Mouse (Mus musculus): Measurements from ENCODE around the gene C1rb. TPM values are rescaled to one million over a fixed set of nuclear protein-coding genes. Genes with fewer than 3 reads are reported as not detected.
"Not testable (repeated sequence)": the region's sequence is repeated elsewhere in the genome, so short reads cannot be mapped to it uniquely, and the experiment has no call there.

The C1rb gene
- polyA plus RNA-seq, 1 experiment = not detected

DNA sequence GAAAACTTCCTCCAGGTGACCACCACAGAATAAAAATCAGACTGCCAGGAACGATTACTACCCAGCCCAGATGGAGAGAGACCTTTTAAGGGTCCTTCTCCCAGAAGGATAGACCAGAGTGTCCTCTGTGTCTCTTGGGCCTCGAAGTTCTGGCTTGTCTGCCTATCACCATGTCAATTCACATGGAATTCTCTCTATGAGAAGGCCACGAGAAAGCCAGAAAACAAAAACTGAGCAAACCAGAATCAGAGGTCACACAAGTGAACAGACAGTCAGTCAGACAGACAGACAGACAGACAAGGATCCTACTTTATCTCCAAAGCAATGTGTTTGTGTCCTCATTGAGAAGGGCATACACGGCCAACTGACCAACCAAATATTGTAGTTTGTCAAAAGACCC lies 16.2 kb downstream of the C1rb start:
- no peaks in the 10 kb centered on the region for H3K36me3 ChIP-seq (ENCODE audit: control insufficient read depth)
- TF ChIP-seq TAL1 (IDR thresholded peaks at IDR 0.05; ENCODE audit: low read length) = no peak
- no peak for TF ChIP-seq GATA1 (IDR thresholded peaks at IDR 0.05; ENCODE audit: low read length)
- H3K27me3 ChIP-seq (ENCODE audit: control insufficient read depth) = no peaks in the 10 kb centered on the region
- H3K4me3 ChIP-seq (replicated peaks) = no peak overlapping the region
- no peaks in the 10 kb centered on the region for H3K9me3 ChIP-seq (ENCODE audit: control insufficient read depth, low read length)
- no peaks in the 10 kb centered on the region for H3K4me1 ChIP-seq (ENCODE audit: control insufficient read depth)

DNA sequence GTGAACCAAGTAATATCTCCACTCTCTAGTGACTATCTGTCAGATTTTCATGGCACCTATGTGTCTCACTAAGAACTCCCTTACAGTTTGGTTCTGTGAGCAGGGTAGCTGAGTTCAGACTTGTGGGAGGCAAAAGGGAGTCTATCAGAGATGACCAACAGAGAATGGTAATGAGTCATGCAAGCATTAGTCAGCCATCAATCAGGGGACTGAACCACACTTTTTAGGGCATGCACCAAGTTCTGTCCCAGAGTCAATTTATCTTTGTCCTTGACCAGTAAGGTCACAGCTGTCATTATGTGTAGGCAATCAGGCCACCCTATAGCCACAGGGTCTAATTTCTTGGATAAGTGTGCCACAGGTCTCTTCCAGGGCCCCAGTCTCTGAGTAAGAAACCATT lies 18.7 kb downstream of the C1rb start:
- no peaks in the 10 kb centered on the region for H3K27me3 ChIP-seq (ENCODE audit: control insufficient read depth)
- TF ChIP-seq GATA1 (IDR thresholded peaks at IDR 0.05; ENCODE audit: low read length) = no peak
- TF ChIP-seq TAL1 (IDR thresholded peaks at IDR 0.05; ENCODE audit: low read length) = no peak
- no peaks in the 10 kb centered on the region for H3K4me1 ChIP-seq (ENCODE audit: control insufficient read depth)
- H3K4me3 ChIP-seq (replicated peaks) = no peak overlapping the region
- H3K36me3 ChIP-seq (ENCODE audit: control insufficient read depth) = no peaks in the 10 kb centered on the region
- no peaks in the 10 kb centered on the region for H3K9me3 ChIP-seq (ENCODE audit: control insufficient read depth, low read length)

DNA sequence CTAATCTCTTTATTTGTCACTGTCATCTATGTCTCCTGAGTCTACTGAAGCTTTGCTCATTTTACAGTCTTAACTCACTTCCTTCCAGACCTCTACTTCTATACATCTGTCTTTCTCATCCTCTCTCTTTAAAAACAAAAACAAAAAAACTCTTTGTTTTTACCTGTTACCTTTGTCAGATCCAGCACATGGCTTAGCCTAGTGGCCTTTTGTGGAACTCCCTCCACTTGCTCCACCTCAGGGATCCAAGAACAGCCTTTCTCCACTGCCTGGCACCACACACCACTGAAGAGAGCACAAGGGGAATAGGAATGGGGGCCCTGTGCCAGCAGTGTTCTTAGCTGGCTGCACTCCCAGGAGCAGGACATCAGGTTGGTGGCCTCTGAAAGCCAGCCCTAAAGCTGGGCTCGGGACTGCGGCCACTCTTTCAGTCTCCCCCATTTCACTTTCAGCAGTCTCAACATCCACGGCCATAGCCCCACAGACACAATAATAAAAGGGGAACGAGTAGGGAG lies 22.1 kb downstream of the C1rb start:
- no peaks in the 10 kb centered on the region for H3K4me1 ChIP-seq (ENCODE audit: control insufficient read depth)
- H3K4me3 ChIP-seq (replicated peaks) = no peak overlapping the region
- TF ChIP-seq GATA1 (IDR thresholded peaks at IDR 0.05; ENCODE audit: low read length) (no peak), TAL1 (IDR thresholded peaks at IDR 0.05; ENCODE audit: low read length) (no peak)
- H3K36me3 ChIP-seq (ENCODE audit: control insufficient read depth) = no peaks in the 10 kb centered on the region
- no peaks in the 10 kb centered on the region for H3K27me3 ChIP-seq (ENCODE audit: control insufficient read depth)
- no peaks in the 10 kb centered on the region for H3K9me3 ChIP-seq (ENCODE audit: control insufficient read depth, low read length)

DNA sequence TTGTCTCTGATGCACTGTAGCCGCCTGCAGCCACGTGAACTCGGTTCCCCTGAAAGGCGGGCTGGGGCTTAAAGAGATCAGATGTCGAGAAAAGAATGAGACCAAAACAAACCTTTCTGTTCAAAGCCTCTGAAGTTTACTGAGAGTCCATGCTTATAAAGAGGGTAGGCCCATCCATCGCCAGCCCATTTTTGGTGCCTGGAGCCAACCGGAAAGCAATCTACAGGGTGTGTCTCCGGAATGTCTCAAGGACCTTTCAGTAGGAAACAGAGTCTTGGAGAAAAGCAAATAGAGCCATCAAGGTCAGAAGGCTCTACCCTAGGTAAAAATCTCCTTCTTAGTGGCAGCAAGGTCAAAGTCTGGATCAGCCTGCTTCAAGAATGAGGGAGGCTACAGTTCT lies 23.0 kb downstream of the C1rb start:
- Histone ChIP-seq H3K27me3 (ENCODE audit: control insufficient read depth) (no peaks in the 10 kb centered on the region), H3K36me3 (ENCODE audit: control insufficient read depth) (no peaks in the 10 kb centered on the region), H3K9me3 (ENCODE audit: control insufficient read depth, low read length) (no peaks in the 10 kb centered on the region), H3K4me1 (ENCODE audit: control insufficient read depth) (no peaks in the 10 kb centered on the region), H3K4me3 (replicated peaks) (no peak overlapping the region)
- no peak for TF ChIP-seq GATA1 (IDR thresholded peaks at IDR 0.05; ENCODE audit: low read length)
- TF ChIP-seq TAL1 (IDR thresholded peaks at IDR 0.05; ENCODE audit: low read length) = no peak

DNA sequence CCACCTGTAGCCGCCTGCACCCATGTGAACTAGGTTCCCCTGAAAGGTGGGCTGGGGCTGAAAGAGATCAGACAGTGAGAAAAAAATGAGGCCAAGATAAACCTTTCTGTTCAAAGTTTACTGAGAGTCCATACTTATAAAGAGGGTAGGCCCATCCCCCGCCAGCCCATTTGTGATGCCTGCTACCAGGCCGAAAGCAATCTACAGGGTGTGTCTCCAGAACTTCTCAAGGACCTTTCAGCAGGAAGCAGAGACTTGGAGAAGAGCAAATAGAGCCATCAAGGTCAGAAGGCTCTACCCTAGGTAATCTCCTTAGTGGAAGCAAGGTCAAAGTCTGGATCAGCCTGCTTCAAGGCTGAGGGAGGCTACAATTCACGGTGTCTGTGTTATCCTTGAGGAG lies 31.9 kb downstream of the C1rb start:
- no peak for TF ChIP-seq GATA1 (IDR thresholded peaks at IDR 0.05; ENCODE audit: low read length)
- Histone ChIP-seq H3K4me1 (ENCODE audit: control insufficient read depth) (no peaks in the 10 kb centered on the region), H3K9me3 (ENCODE audit: control insufficient read depth, low read length) (peaks cover 3% of the 10 kb centered on the region), H3K36me3 (ENCODE audit: control insufficient read depth) (no peaks in the 10 kb centered on the region), H3K4me3 (replicated peaks) (no peak overlapping the region), H3K27me3 (ENCODE audit: control insufficient read depth) (no peaks in the 10 kb centered on the region)

DNA sequence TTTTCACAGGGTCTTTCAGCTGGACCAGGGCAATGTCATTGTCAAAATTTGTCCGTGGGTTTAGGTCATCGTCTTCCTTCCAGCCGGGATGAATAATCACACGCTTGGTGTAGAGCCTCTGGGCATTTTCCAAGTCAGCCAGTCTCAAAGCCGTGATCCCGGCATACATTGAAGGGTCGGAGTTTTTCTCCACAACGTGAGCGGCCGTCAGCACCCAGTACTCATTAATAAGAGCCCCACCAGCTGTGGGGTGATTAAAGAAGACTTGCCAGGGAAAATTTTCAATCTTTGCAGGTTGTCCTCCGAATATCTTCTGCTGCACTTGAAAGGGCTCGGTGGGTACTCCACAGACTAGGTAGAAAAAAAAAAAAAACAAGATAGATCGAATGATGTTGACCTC lies 55.5 kb downstream of the C1rb start:
- Histone ChIP-seq H3K4me3 (replicated peaks) (no peak overlapping the region), H3K4me1 (ENCODE audit: control insufficient read depth) (no peaks in the 10 kb centered on the region), H3K9me3 (ENCODE audit: control insufficient read depth, low read length) (peaks cover 5% of the 10 kb centered on the region), H3K27me3 (ENCODE audit: control insufficient read depth) (no peaks in the 10 kb centered on the region), H3K36me3 (ENCODE audit: control insufficient read depth) (no peaks in the 10 kb centered on the region)
- no peak for TF ChIP-seq TAL1 (IDR thresholded peaks at IDR 0.05; ENCODE audit: low read length)
- no peak for TF ChIP-seq GATA1 (IDR thresholded peaks at IDR 0.05; ENCODE audit: low read length)

DNA sequence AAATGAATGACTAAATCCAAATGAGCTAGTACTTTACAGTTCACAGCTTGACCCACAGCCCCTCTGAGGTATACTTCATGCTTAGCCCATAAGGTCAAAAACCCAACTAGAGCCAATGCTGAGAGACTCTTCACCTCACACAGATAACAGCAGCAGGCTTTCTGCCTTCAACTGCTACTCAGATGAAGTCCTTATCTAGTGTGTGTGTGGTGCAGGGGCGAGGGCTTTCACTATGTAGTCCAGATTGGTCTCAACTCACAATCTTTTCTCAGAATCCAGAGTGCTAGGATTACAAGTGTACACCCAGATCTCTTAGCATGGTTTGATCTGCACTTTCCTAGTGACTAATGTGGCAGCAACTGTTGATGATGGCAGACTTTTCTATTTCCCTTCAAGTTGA lies 56.1 kb downstream of the C1rb start:
- H3K4me1 ChIP-seq (ENCODE audit: control insufficient read depth); H3K4me3 ChIP-seq (replicated peaks); H3K9me3 ChIP-seq (ENCODE audit: control insufficient read depth, low read length); H3K27me3 ChIP-seq (ENCODE audit: control insufficient read depth); H3K36me3 ChIP-seq (ENCODE audit: control insufficient read depth): not testable (repeated sequence)

DNA sequence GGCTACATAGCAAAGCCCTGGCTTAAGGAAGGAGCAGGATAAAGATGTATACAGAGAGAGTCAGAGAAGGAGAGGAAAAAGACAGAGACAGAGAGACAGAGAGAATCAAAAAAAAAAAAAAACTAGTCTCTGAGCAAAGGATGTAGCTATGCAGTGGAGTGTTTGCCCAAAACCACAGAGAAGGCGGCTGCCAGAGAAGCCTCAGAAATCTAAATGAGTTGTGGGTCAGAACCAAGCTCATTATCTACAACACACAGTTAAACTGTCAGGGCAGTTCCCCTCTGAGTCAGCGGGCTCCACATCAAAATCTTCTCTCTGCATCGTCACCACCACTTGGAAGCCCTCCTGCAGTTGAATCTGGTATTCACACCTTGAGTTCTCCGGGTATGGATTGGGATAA lies 60.7 kb downstream of the C1rb start:
- TF ChIP-seq GATA1 (IDR thresholded peaks at IDR 0.05; ENCODE audit: low read length) = no peak
- no peak for TF ChIP-seq TAL1 (IDR thresholded peaks at IDR 0.05; ENCODE audit: low read length)
- Histone ChIP-seq H3K9me3 (ENCODE audit: control insufficient read depth, low read length) (no peaks in the 10 kb centered on the region), H3K27me3 (ENCODE audit: control insufficient read depth) (peaks cover 3% of the 10 kb centered on the region), H3K4me1 (ENCODE audit: control insufficient read depth) (no peaks in the 10 kb centered on the region), H3K36me3 (ENCODE audit: control insufficient read depth) (no peaks in the 10 kb centered on the region), H3K4me3 (replicated peaks) (no peak overlapping the region)

Other genes with a start within 250 kb of the C1rb start
- 0.24 and 0.42 TPM in 2 replicates for gene Pex5, start 155.2 kb upstream of the C1rb start, polyA plus RNA-seq (2012)
- 0.31 and 0.68 TPM in 2 replicates for gene Clstn3, start 105.5 kb upstream of the C1rb start, polyA plus RNA-seq (2012)
- gene C1rl, start 77.2 kb upstream of the C1rb start, polyA plus RNA-seq (2012) = not detected in 2 replicates
- gene C1ra, start 57.9 kb upstream of the C1rb start, polyA plus RNA-seq (2012) = 0.03 TPM in 2 replicates
- 0.01 TPM in 1 of 2 replicates, not detected in the other for gene C1s1, start 27.9 kb upstream of the C1rb start, polyA plus RNA-seq (2012)
- gene C1s2, start 65.8 kb downstream of the C1rb start, polyA plus RNA-seq (2012) = not detected in 2 replicates
- gene Lpcat3, start 92.7 kb downstream of the C1rb start, polyA plus RNA-seq (2012) = 15.9 and 16.0 TPM in 2 replicates
- 13.7 and 19.1 TPM in 2 replicates for gene Emg1, start 141.9 kb downstream of the C1rb start, polyA plus RNA-seq (2012)
- gene Phb2, start 142.0 kb downstream of the C1rb start, polyA plus RNA-seq (2012) = 19.9 and 21.8 TPM in 2 replicates
- gene Ptpn6, start 168.4 kb downstream of the C1rb start, polyA plus RNA-seq (2012) = 0.20 and 0.68 TPM in 2 replicates
- 0.95 and 2.7 TPM in 2 replicates for gene Grcc10, start 171.1 kb downstream of the C1rb start, polyA plus RNA-seq (2012)
- gene Gm45234, start 185.7 kb downstream of the C1rb start, polyA plus RNA-seq (2012) = 0.02 and 0.04 TPM in 2 replicates
- 0.14 and 0.32 TPM in 2 replicates for gene Atn1, start 186.2 kb downstream of the C1rb start, polyA plus RNA-seq (2012)
- not detected in 2 replicates for gene Eno2, start 199.4 kb downstream of the C1rb start, polyA plus RNA-seq (2012)
- gene Lrrc23, start 209.4 kb downstream of the C1rb start, polyA plus RNA-seq (2012) = not detected in 2 replicates
- 0.77 and 0.81 TPM in 2 replicates for gene Spsb2, start 238.4 kb downstream of the C1rb start, polyA plus RNA-seq (2012)
- 10.3 and 10.7 TPM in 2 replicates for gene Tpi1, start 244.0 kb downstream of the C1rb start, polyA plus RNA-seq (2012)

All from erythroblast, embryonic 14.5 days (primary cell).